Mouse (Mus musculus) hindbrain, postnatal 0 days (tissue): ENCODE results near the gene Slc35f1. TPM values are rescaled to one million over a fixed set of nuclear protein-coding genes. Genes with fewer than 3 reads are reported as not detected.

Experiments used
- ATAC-seq: fragments of 200-750 bp; cut with Nextera tagmentation; 2 replicates; pipeline ENCODE4 v1.8.0; 2017; ENCODE audit warnings: mild to moderate bottlenecking, moderate TSS enrichment, moderate library complexity
- DNase-seq: peaks from one replicate; pipeline ENCODE4 v3.0.0-alpha.2; 2015; ENCODE audit warnings: low spot score
- H3K27ac ChIP-seq: fragments of 300-500 bp; sonication (generic); 2 replicates; pipeline ENCODE4 v1.5.1; 2014; ENCODE audit warnings: mild to moderate bottlenecking
- H3K27me3 ChIP-seq: fragments of 300-500 bp; sonication (generic); 2 replicates; pipeline ENCODE4 v1.6.1; 2014; ENCODE audit warnings: low read length, mixed read lengths; ENCODE audit not compliant: insufficient read depth
- H3K36me3 ChIP-seq: fragments of 300-500 bp; sonication (generic); 2 replicates; pipeline ENCODE4 v1.6.1; 2014; ENCODE audit warnings: low read length, mixed read lengths; ENCODE audit not compliant: insufficient read depth
- H3K4me1 ChIP-seq: fragments of 300-500 bp; sonication (generic); 2 replicates; pipeline ENCODE4 v1.6.1; 2014; ENCODE audit warnings: antibody characterized with exemption, low read length, mixed read lengths; ENCODE audit not compliant: insufficient read depth
- H3K4me2 ChIP-seq: fragments of 300-500 bp; sonication (generic); 2 replicates; pipeline ENCODE4 v1.6.1; 2014; ENCODE audit warnings: low read depth, mild to moderate bottlenecking, low read length, moderate library complexity, mixed read lengths
- H3K4me3 ChIP-seq: fragments of 300-500 bp; sonication (generic); 2 replicates; pipeline ENCODE4 v1.5.1; 2014; ENCODE audit warnings: low read length
- H3K9ac ChIP-seq: fragments of 300-500 bp; sonication (generic); replicated peaks from 2 replicates; pipeline ENCODE4 v1.6.1; 2014; ENCODE audit warnings: mild to moderate bottlenecking, low read length, moderate library complexity, mixed read lengths
- H3K9me3 ChIP-seq: fragments of 300-500 bp; sonication (generic); 2 replicates; pipeline ENCODE4 v1.6.1; 2016; ENCODE audit warnings: low read length, mixed read lengths
- CTCF ChIP-seq: IDR thresholded peaks from 2 replicates; pipeline ENCODE4 v1.5.1; 2016; ENCODE audit warnings: antibody characterized with exemption, control low read depth, low read depth
- WGBS: fragments of 180-500 bp; shearing (Covaris S2); extraction: QIAGEN DNeasy Blood & Tissue Kit; methylation state at CpG from one replicate; pipeline ENCODE4 v1.1.7; 2014; 5-methylcytosine and 5-hydroxymethylcytosine counted together
- polyA plus RNA-seq: library from polyadenylated mRNA; unstranded; fragments of >200 nt; fragmentation: Nextera tagmentation; extraction: Ambion mirVana; gene quantifications from 2 replicates; pipeline ENCODE4 v1.2.1, GENCODE M21; 2015
- total RNA-seq: library from RNA; depleted of rRNA; stranded (reverse); fragments of >200 nt; gene quantifications from 2 replicates; pipeline ENCODE4 v1.2.3, GENCODE M21; 2014

Slc35f1 gene
- total and polyA plus RNA-seq, 2 experiments from 2014 or later, result 31.7 to 83.3 TPM

- H3K27me3 ChIP-seq, result no peaks in the 10 kb centered on the region
- H3K9ac ChIP-seq, result no peak overlapping the region
- no peak overlapping the region for H3K4me2 ChIP-seq
- no peak overlapping the region for H3K27ac ChIP-seq
- H3K4me3 ChIP-seq, result no peak overlapping the region
- no peaks in the 10 kb centered on the region for H3K4me1 ChIP-seq
- DNase-seq, result peak; percentile 72
- 24% methylated on average over 3 of the region's 3 CpGs for WGBS
- peak; percentile 72 for TF ChIP-seq CTCF
- H3K36me3 ChIP-seq, result no peaks in the 10 kb centered on the region
- no peaks in the 10 kb centered on the region for H3K9me3 ChIP-seq
- peak; percentile 59; the same call in 1 of the 2 replicates for ATAC-seq
These were observed 424.7 kb downstream of the Slc35f1 start for GRCm38 (mm10) chr10:53115028-53115427.

- peak; percentile 47; the same call in 1 of the 2 replicates for ATAC-seq
- 48% methylated on average over 7 of the region's 7 CpGs for WGBS
These were observed 425.5 kb downstream of the Slc35f1 start for GRCm38 (mm10) chr10:53115673-53116398.

DNA sequence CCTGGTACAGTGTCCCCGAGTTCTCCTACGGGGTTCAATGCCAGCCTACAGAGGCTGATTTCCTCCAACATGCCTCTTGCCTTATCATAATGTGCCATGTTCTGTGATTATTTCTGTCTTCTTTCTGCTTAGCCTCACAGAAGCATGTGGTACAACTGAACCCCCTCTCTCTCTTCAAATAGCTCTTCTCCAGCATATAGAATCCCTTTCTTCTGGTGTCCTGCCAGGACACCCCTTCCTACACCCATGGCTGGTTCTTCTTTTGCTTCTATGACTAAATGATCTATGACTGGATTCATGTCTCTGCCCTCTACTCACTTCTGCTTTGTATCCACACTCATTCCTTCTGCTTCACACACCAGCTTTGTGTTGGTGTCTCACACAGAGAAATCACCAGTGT lies 430.3 kb downstream of the Slc35f1 start:
- Histone ChIP-seq H3K27me3 (no peaks in the 10 kb centered on the region), H3K4me3 (no peak overlapping the region), H3K4me2 (no peak overlapping the region), H3K4me1 (no peaks in the 10 kb centered on the region), H3K9me3 (no peaks in the 10 kb centered on the region), H3K9ac (no peak overlapping the region), H3K27ac (no peak overlapping the region), H3K36me3 (no peaks in the 10 kb centered on the region)
- DNase-seq (no peak), ATAC-seq (no peak)
- no peak for TF ChIP-seq CTCF
- WGBS, result 98% methylated on average over 2 of the region's 2 CpGs

More at GRCm38 (mm10) chr10:53115673-53116398, 425.5 kb downstream of the Slc35f1 start:
- H3K4me3 ChIP-seq, result no peak overlapping the region
- H3K36me3 ChIP-seq, result no peaks in the 10 kb centered on the region
- no peak for TF ChIP-seq CTCF
- peak; percentile 54 for DNase-seq
- no peaks in the 10 kb centered on the region for H3K4me1 ChIP-seq
- H3K9me3 ChIP-seq, result no peaks in the 10 kb centered on the region
- no peaks in the 10 kb centered on the region for H3K27me3 ChIP-seq
- H3K9ac ChIP-seq, result no peak overlapping the region
- H3K4me2 ChIP-seq, result no peak overlapping the region
- H3K27ac ChIP-seq, result no peak overlapping the region

GRCm38 (mm10) chr10:53124365-53124764 lies 434.0 kb downstream of the Slc35f1 start:
- Histone ChIP-seq H3K27ac (no peak overlapping the region), H3K4me1 (no peaks in the 10 kb centered on the region), H3K4me2 (no peak overlapping the region), H3K9me3 (no peaks in the 10 kb centered on the region), H3K36me3 (no peaks in the 10 kb centered on the region), H3K4me3 (no peak overlapping the region), H3K27me3 (no peaks in the 10 kb centered on the region), H3K9ac (no peak overlapping the region)
- ATAC-seq, result no peak
- WGBS, result 43% methylated on average over 6 of the region's 6 CpGs
- no peak for TF ChIP-seq CTCF
- DNase-seq, result peak; percentile 34

DNA sequence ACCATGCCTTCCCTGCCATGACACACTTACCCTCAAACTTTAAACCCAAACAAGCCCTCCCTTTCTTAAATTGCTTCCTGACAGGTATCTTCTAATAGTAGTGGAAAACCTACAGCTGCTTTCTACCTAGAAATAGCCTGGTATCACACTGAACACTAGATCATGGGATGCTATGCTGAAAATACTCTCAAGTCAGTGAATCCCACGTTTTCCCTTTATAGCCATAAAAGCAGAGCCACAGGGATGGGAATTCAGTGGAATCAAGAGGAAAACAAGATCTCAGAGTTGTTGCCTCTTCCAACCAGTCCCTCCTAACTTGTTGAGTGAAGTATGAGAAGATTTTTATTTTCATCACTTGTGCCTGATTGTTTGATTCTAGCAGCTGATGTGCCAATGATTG lies 442.4 kb downstream of the Slc35f1 start:
- no peak overlapping the region for H3K4me3 ChIP-seq
- 64% methylated on average over 1 of the region's 1 CpGs for WGBS

DNA sequence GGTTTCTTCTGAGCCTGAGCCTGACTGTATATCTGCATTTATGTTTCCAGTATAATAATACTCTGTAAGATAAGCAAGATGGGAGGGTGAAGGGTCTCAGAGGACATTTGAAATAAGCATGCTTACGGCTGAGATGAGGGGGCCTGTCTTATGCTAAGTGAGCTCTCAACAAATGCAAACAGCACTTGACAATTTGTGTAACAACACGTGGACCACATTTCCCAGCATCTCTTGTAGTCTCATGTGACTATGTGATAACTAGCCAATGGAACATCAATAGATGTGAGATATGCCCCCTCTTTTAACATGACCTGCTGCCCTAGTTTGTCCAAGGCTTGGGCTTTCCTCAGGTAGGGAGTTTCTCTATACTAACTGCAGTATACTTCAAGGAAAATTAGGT lies 460.0 kb downstream of the Slc35f1 start:
- Histone ChIP-seq H3K4me3 (no peak overlapping the region), H3K9ac (no peak overlapping the region), H3K9me3 (no peaks in the 10 kb centered on the region), H3K4me1 (no peaks in the 10 kb centered on the region), H3K27me3 (no peaks in the 10 kb centered on the region), H3K36me3 (no peaks in the 10 kb centered on the region), H3K4me2 (no peak overlapping the region), H3K27ac (no peak overlapping the region)
- 69% methylated on average over 2 of the region's 2 CpGs for WGBS
- TF ChIP-seq CTCF, result no peak
- ATAC-seq, result no peak
- no peak for DNase-seq

More for the DNA sequence above, 442.4 kb downstream of the Slc35f1 start:
- Histone ChIP-seq H3K9me3 (no peaks in the 10 kb centered on the region), H3K36me3 (no peaks in the 10 kb centered on the region), H3K27me3 (no peaks in the 10 kb centered on the region), H3K4me2 (no peak overlapping the region), H3K27ac (no peak overlapping the region), H3K4me1 (no peaks in the 10 kb centered on the region), H3K9ac (no peak overlapping the region)
- ATAC-seq (no peak), DNase-seq (no peak)
- no peak for TF ChIP-seq CTCF

- H3K9ac ChIP-seq, result no peak overlapping the region
- no peaks in the 10 kb centered on the region for H3K4me1 ChIP-seq
- no peak overlapping the region for H3K27ac ChIP-seq
- no peaks in the 10 kb centered on the region for H3K27me3 ChIP-seq
- H3K4me3 ChIP-seq, result no peak overlapping the region
- no peaks in the 10 kb centered on the region for H3K9me3 ChIP-seq
- no peak overlapping the region for H3K4me2 ChIP-seq
- no peak for DNase-seq
- 73% methylated on average over 2 of the region's 2 CpGs for WGBS
- TF ChIP-seq CTCF, result no peak
- no peaks in the 10 kb centered on the region for H3K36me3 ChIP-seq
- no peak for ATAC-seq
These were observed 460.6 kb downstream of the Slc35f1 start for GRCm38 (mm10) chr10:53150916-53151315.
